Mouse (Mus musculus) E14TG2a.4 (cell line): ENCODE data around the gene Mbd5.

ENCODE experiments used
- H3K27me3 ChIP-seq: 2 replicates; pipeline ENCODE4 v1.6.1; 2014; ENCODE audit warnings: low read length, control low read depth; ENCODE audit not compliant: insufficient read depth
- H3K36me3 ChIP-seq: 2 replicates; pipeline ENCODE4 v1.6.1; 2014; ENCODE audit warnings: low read length, control low read depth; ENCODE audit not compliant: insufficient read depth
- H3K4me1 ChIP-seq: replicated peaks from 2 replicates; pipeline ENCODE4 v1.6.1; 2014; ENCODE audit warnings: low read depth, low read length, control low read depth
- H3K4me3 ChIP-seq: replicated peaks from 2 replicates; pipeline ENCODE4 v1.5.1; 2014; ENCODE audit warnings: mild to moderate bottlenecking, low read length
- H3K9me3 ChIP-seq: 2 replicates; pipeline ENCODE4 v1.6.1; 2014; ENCODE audit warnings: low read length, control low read depth
- CTCF ChIP-seq: conservative IDR thresholded peaks from 2 replicates; pipeline ENCODE4 v1.5.1; 2014; ENCODE audit warnings: low read length
- NANOG ChIP-seq: IDR thresholded peaks from 2 replicates; pipeline ENCODE4 v1.6.1; 2014; ENCODE audit warnings: borderline replicate concordance, low read length, mixed read lengths
- POU5F1 ChIP-seq: IDR thresholded peaks from 2 replicates; pipeline ENCODE4 v1.6.1; 2014; ENCODE audit warnings: low read length, borderline replicate concordance

Gene Mbd5

DNA sequence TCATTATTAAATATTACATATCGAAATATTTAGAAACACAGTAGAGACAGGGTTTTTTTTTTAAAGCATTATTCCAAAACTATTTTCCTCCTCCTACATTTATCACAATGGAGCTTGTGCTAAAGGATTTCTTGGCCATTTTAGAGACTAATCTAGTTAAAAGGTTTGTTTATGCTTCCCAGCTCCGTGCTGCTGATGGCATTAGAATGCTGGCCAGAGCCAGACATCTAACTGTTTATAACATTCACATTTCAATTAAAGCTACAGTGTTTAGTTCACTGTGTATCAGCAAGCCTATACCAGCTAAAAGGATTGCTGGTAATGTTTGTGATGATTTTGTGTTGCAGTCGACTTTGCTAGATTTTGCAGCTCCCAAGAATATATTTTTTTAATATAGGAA, 7.3 kb downstream of the Mbd5 start:
- H3K4me1 ChIP-seq = peaks cover 7% of the 10 kb centered on the region; the same call in 1 of the 2 replicates
- no peaks in the 10 kb centered on the region for H3K36me3 ChIP-seq
- no peak overlapping the region for H3K4me3 ChIP-seq
- no peaks in the 10 kb centered on the region for H3K27me3 ChIP-seq
- no peaks in the 10 kb centered on the region for H3K9me3 ChIP-seq
- no peak for TF ChIP-seq CTCF
- no peak for TF ChIP-seq POU5F1
- TF ChIP-seq NANOG = no peak

DNA sequence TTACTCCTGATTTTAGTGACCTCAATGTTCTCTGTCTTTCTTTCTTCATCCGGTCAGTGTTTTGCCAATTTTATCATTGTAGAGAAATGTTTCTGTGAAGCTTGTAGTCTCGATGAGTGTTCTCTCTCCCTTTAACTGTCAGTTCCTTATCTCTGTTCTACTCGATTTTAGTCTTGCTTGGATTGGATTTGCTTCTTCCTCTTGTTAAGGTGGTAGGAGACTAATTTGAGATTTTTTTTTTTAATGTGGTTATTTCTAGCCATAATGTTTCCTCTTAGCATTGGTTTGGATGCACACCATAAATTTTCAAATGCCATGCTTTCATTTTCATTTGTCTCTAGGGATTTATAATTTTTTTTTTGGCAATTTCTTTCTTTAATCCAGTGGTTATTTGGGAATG, 29.6 kb downstream of the Mbd5 start:
- no peaks in the 10 kb centered on the region for H3K4me1 ChIP-seq
- no peaks in the 10 kb centered on the region for H3K27me3 ChIP-seq
- H3K36me3 ChIP-seq = no peaks in the 10 kb centered on the region
- TF ChIP-seq NANOG (no peak), CTCF (no peak), POU5F1 (no peak)
- no peaks in the 10 kb centered on the region for H3K9me3 ChIP-seq
- H3K4me3 ChIP-seq = no peak overlapping the region

DNA sequence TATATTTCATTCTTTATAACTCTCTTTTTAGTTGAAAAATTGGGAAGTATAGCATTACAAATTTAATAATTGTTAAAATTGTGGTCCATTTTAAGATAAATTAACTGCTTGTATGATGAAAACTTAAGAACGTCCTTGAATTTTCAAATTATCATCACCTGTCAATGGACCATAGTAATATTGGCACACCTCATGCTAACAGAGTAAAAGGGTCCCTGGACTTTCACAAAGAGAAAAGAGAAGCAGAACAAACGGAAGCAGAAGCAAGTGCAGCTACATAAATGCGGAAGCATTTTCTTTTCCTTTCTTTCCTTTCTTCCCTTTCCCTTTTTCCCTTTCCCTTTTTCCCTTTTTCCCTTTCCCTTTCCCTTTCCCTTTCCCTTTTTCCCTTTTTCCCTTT, 41.0 kb downstream of the Mbd5 start:
- no peaks in the 10 kb centered on the region for H3K27me3 ChIP-seq
- TF ChIP-seq POU5F1 (no peak), NANOG (no peak), CTCF (no peak)
- H3K36me3 ChIP-seq = no peaks in the 10 kb centered on the region
- no peaks in the 10 kb centered on the region for H3K4me1 ChIP-seq
- H3K9me3 ChIP-seq = no peaks in the 10 kb centered on the region
- no peak overlapping the region for H3K4me3 ChIP-seq

DNA sequence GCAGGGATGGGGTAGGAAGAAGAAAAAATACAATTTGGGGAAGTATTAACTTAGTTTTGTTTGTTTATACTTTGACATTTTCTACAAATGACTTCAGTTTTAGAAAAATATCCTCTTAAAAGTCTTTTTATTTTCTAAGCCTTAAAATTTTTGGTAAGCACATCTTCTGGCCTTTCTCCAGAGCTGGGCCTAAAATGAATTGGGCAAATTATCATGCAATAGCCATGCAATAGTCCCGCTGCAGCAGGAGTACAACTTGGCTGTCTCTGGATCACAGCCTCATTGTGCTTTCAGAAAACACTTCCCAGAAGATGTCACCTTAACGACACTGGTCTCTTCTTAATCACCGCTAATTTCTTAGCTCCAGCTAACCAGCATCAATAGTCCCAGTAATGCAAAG, 91.2 kb downstream of the Mbd5 start:
- Histone ChIP-seq H3K9me3 (peaks cover 6% of the 10 kb centered on the region), H3K4me1 (no peaks in the 10 kb centered on the region), H3K27me3 (no peaks in the 10 kb centered on the region), H3K4me3 (no peak overlapping the region), H3K36me3 (no peaks in the 10 kb centered on the region)
- no peak for TF ChIP-seq POU5F1
- no peak for TF ChIP-seq CTCF
- TF ChIP-seq NANOG = no peak

DNA sequence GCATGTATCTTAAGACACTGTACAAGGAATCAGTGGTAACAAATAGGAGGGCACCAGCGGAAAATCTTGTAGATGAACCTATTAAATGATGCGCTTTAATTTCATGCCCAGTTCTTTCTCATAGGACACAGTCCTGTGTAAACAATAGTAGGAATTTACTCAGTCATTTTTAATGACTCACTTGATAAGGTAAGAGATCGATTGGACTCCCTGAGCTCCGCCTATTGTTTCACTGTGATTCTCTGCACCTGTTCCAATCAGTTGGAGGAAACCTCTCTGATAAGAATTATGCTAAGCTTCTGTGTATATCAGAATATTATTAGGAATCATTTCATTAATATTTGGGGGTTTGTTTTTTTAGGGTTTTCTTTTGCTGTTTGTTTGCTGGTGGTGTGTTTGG, 100.7 kb downstream of the Mbd5 start:
- no peak overlapping the region for H3K4me3 ChIP-seq
- no peak for TF ChIP-seq CTCF
- TF ChIP-seq NANOG = no peak
- TF ChIP-seq POU5F1 = no peak
- no peaks in the 10 kb centered on the region for H3K27me3 ChIP-seq
- H3K36me3 ChIP-seq = no peaks in the 10 kb centered on the region
- H3K9me3 ChIP-seq = no peaks in the 10 kb centered on the region
- no peaks in the 10 kb centered on the region for H3K4me1 ChIP-seq

DNA sequence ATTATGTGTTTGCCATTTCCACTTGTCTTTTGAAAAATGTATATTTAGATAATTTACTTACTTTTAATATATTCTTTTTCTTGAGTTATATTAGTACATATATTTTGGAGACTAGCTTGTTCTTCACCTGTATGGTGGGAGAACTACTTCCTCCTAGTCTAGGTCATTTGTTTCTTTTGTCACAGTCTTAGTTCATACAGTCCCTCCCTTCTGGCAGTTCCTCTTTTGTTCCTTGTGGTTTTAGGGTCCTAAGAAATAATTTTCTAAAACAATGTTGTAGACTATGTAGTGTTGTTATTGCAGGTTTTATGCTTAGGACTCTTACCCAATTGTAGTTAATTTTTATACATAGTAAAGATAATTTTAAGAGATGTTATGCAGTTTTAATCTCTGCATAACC, 118.6 kb downstream of the Mbd5 start:
- TF ChIP-seq NANOG (no peak), CTCF (no peak), POU5F1 (no peak)
- H3K4me1 ChIP-seq = no peaks in the 10 kb centered on the region
- no peaks in the 10 kb centered on the region for H3K36me3 ChIP-seq
- no peaks in the 10 kb centered on the region for H3K27me3 ChIP-seq
- no peak overlapping the region for H3K4me3 ChIP-seq
- no peaks in the 10 kb centered on the region for H3K9me3 ChIP-seq

DNA sequence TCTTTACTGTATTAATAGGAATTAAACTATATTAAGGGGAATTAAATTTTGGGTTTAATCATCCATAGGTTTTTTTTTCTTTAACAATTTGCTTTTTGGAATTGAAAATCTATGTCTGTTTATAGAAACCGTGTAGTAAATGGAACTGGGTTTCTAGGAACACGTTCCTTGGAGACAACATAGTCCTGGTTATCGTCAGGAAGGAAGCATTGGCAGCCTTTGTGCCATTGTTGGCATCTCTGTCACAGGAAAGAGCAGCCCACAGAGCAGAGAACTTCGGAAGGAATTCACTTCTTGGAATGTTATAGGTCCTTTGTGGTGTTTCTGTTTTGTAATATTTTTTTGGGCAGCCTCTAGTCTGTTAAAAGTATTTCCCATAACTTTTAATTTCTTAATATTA, 135.7 kb downstream of the Mbd5 start:
- TF ChIP-seq NANOG (no peak), POU5F1 (no peak), CTCF (no peak)
- Histone ChIP-seq H3K9me3 (no peaks in the 10 kb centered on the region), H3K36me3 (no peaks in the 10 kb centered on the region), H3K4me3 (no peak overlapping the region), H3K27me3 (no peaks in the 10 kb centered on the region), H3K4me1 (no peaks in the 10 kb centered on the region)

DNA sequence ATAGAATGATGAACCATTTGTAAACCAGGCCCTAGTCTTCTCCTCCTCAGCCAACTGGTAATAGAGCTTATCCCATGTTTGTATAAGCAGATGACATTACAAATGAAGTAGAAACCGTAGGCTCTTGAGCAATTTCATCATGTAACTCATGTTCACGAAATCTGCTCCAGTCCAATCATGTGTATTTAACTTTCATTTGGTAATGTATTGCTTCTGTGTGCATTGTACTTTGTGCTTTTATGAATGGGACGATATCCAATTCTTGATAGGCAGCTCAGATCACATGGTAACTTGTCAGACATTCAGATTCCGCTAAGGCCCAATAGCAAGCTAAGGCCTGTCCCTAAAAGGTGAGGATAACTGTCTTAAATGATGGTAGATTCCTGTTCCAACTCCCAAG, 141.5 kb downstream of the Mbd5 start:
- no peaks in the 10 kb centered on the region for H3K27me3 ChIP-seq
- no peaks in the 10 kb centered on the region for H3K36me3 ChIP-seq
- no peaks in the 10 kb centered on the region for H3K4me1 ChIP-seq
- TF ChIP-seq POU5F1 (no peak), NANOG (no peak), CTCF (no peak)
- no peaks in the 10 kb centered on the region for H3K9me3 ChIP-seq
- no peak overlapping the region for H3K4me3 ChIP-seq

DNA sequence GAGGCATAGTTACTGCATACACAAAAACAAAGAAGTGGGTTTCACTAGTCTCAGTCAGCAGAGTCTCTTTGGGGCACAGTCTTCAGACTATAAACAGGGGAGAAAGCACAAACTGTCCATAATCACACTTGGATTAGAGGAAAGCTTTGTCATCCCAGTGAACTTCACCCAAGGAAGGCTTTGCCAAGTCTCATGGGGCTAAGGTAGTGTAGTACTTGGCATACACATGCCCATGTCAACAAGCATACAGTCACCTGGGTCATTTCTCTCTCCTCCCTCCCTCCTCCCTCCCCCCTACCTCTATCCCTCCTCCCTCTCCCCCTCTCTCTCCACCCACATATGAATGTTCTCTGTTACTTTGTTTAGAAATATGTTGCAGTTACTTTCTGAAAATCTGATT, 147.5 kb downstream of the Mbd5 start:
- TF ChIP-seq POU5F1 (no peak), NANOG (no peak), CTCF (no peak)
- Histone ChIP-seq H3K36me3 (no peaks in the 10 kb centered on the region), H3K4me1 (no peaks in the 10 kb centered on the region), H3K9me3 (no peaks in the 10 kb centered on the region), H3K27me3 (no peaks in the 10 kb centered on the region), H3K4me3 (no peak overlapping the region)
